Mouse (Mus musculus) B cell, adult 2 months (primary cell): ENCODE results near the gene Lig3.
A peak's percentile ranks its signal among the peaks of the same experiment; 100 is the strongest.
"Not testable (repeated sequence)": the region's sequence is repeated elsewhere in the genome, so short reads cannot be mapped to it uniquely, and the experiment has no call there.

Experiments
- DNase-seq, 2 experiments: peaks; one replicate each; pipeline ENCODE4 v3.0.0; 2022

The Lig3 gene

GRCm38 (mm10) chr11:82832402-82832801 lies 51.5 kb downstream of the Lig3 start:
- DNase-seq, result not testable (repeated sequence)

GRCm38 (mm10) chr11:82833929-82834328 lies 53.0 kb downstream of the Lig3 start:
- DNase-seq, result no peak

- DNase-seq, result not testable (repeated sequence)
These were observed 53.5 kb downstream of the Lig3 start for GRCm38 (mm10) chr11:82834359-82834758.

GRCm38 (mm10) chr11:82835616-82836432 lies 54.9 kb downstream of the Lig3 start:
- no peak for DNase-seq

- DNase-seq, result no peak
These were observed 56.3 kb downstream of the Lig3 start for GRCm38 (mm10) chr11:82837192-82837591.

- DNase-seq, result no peak
These were observed 56.9 kb downstream of the Lig3 start for GRCm38 (mm10) chr11:82837848-82838247.

GRCm38 (mm10) chr11:82838511-82838910 lies 57.6 kb downstream of the Lig3 start:
- no peak for DNase-seq

GRCm38 (mm10) chr11:82844771-82845414 lies 64.0 kb downstream of the Lig3 start:
- DNase-seq, result peak in 1 of 2 experiments; percentile 28

- DNase-seq, result peak; percentile 41 to 49
These were observed 64.6 kb downstream of the Lig3 start for GRCm38 (mm10) chr11:82845415-82846078.

GRCm38 (mm10) chr11:82846079-82846436 lies 65.2 kb downstream of the Lig3 start:
- no peak for DNase-seq

GRCm38 (mm10) chr11:82846938-82847337 lies 66.0 kb downstream of the Lig3 start:
- DNase-seq, result no peak

GRCm38 (mm10) chr11:82847571-82848000 lies 66.7 kb downstream of the Lig3 start:
- no peak for DNase-seq

GRCm38 (mm10) chr11:82850259-82850658 lies 69.4 kb downstream of the Lig3 start:
- DNase-seq, result no peak

- no peak for DNase-seq
These were observed 71.2 kb downstream of the Lig3 start for GRCm38 (mm10) chr11:82852115-82852514.

GRCm38 (mm10) chr11:82852540-82852939 lies 71.6 kb downstream of the Lig3 start:
- DNase-seq, result no peak

GRCm38 (mm10) chr11:82852958-82853357 lies 72.0 kb downstream of the Lig3 start:
- no peak for DNase-seq
